Mouse (Mus musculus) olfactory bulb, adult 2 months (tissue): ENCODE data around the gene Gm21974. TPM values are rescaled to one million over a fixed set of nuclear protein-coding genes. Genes with fewer than 3 reads are reported as not detected.
A peak's percentile ranks its signal among the peaks of the same experiment; 100 is the strongest.

Experiments used
- H3K27ac ChIP-seq: fragments of 200-500 bp; 2 replicates; pipeline ENCODE4 v1.5.1; 2012; ENCODE audit warnings: low read depth, low read length; ENCODE audit not compliant: insufficient read depth
- H3K4me1 ChIP-seq: fragments of 200-500 bp; 2 replicates; pipeline ENCODE4 v1.6.1; 2012; ENCODE audit warnings: low read length; ENCODE audit not compliant: control insufficient read depth, insufficient read depth
- H3K4me3 ChIP-seq: fragments of 200-500 bp; 2 replicates; pipeline ENCODE4 v1.5.1; 2012; ENCODE audit warnings: mild to moderate bottlenecking, low read depth, low read length, moderate library complexity; ENCODE audit not compliant: insufficient read depth
- CTCF ChIP-seq: fragments of 200-500 bp; IDR thresholded peaks from 2 replicates; pipeline ENCODE4 v1.5.1; 2012; ENCODE audit warnings: low read depth, mild to moderate bottlenecking, low read length, moderate library complexity; ENCODE audit not compliant: insufficient read depth
- POLR2A ChIP-seq: fragments of 200-500 bp; IDR thresholded peaks from 2 replicates; pipeline ENCODE4 v1.6.1; 2012; ENCODE audit warnings: mild to moderate bottlenecking, low read depth, low read length, moderate library complexity; ENCODE audit not compliant: insufficient read depth
- WGBS: fragments of 180-500 bp; shearing (Covaris S2); methylation state at CpG from one replicate; pipeline ENCODE4 v1.1.7; 2018; 5-methylcytosine and 5-hydroxymethylcytosine counted together
- polyA plus RNA-seq: library from polyadenylated mRNA; stranded (reverse); fragments of >200 nt; gene quantifications from 2 replicates; pipeline ENCODE4 v1.2.4, GENCODE M21; 2012; ENCODE audit warnings: low replicate concordance; ENCODE audit not compliant: missing spikeins, insufficient read depth, insufficient read length

Gene Gm21974
- polyA plus RNA-seq, 1 experiment: not detected

- no peak overlapping the region for H3K27ac ChIP-seq
- no peak overlapping the region for H3K4me3 ChIP-seq
- TF ChIP-seq POLR2A (no peak), CTCF (no peak)
- 65% methylated on average over 3 of the region's 3 CpGs for WGBS
- H3K4me1 ChIP-seq: peaks cover 13% of the 10 kb centered on the region
Measured at GRCm38 (mm10) chr7:127888821-127889220, 6.4 kb downstream of the Gm21974 start.

GRCm38 (mm10) chr7:127887781-127888180 lies 7.5 kb downstream of the Gm21974 start:
- WGBS: 77% methylated on average over 3 of the region's 3 CpGs
- H3K4me3 ChIP-seq: no peak overlapping the region

GRCm38 (mm10) chr7:127887191-127887590 lies 8.1 kb downstream of the Gm21974 start:
- peaks cover 22% of the 10 kb centered on the region for H3K4me1 ChIP-seq
- no peak for TF ChIP-seq CTCF
- no peak for TF ChIP-seq POLR2A
- H3K27ac ChIP-seq: no peak overlapping the region
- 81% methylated on average over 8 of the region's 8 CpGs for WGBS
- no peak overlapping the region for H3K4me3 ChIP-seq

More at GRCm38 (mm10) chr7:127887781-127888180, 7.5 kb downstream of the Gm21974 start:
- Histone ChIP-seq H3K4me1 (peaks cover 22% of the 10 kb centered on the region), H3K27ac (no peak overlapping the region)
- TF ChIP-seq POLR2A (no peak), CTCF (no peak)

DNA sequence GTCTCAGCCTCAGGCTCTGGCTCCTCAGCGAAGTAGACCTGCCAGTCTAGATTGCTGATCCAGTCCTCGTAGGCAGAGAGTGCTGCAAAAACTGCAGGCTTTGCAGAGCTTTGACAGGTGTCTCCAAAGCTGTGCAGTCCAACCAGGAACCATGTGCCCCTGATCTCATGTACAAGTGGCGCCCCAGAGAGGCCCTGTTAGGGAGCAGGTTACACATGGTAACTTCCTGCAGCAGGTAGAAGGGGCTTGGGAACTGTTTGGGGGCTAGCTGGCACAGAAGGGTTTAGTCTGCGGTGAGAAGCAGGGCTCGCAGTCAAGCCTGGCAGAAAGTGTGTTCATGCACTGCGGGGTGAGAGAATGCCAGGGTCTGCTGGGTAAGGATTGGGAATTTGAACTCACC lies 8.7 kb downstream of the Gm21974 start:
- 89% methylated on average over 6 of the region's 6 CpGs for WGBS
- Histone ChIP-seq H3K27ac (no peak overlapping the region), H3K4me3 (no peak overlapping the region), H3K4me1 (peaks cover 22% of the 10 kb centered on the region)
- TF ChIP-seq POLR2A (no peak), CTCF (no peak)

DNA sequence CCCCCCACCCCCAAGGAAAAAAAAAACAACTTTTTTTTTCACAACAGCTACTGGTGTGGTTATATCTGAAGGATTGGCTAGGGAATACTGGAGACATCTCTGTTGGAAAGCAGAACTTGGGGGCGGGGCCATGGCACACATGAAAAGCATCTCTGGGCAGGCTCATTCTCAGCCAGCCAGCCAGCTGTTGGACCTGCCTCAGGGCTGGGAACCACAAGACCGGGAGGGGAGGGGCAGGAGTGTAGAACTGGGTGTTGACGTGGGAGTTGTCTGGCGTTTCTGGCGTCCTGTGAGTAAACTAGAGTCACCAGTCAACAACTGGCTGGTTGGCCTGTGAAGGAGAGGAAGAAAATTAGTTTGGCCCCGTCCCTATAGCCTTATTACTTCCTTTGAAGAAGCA lies 9.3 kb downstream of the Gm21974 start:
- H3K4me1 ChIP-seq: peaks cover 22% of the 10 kb centered on the region
- TF ChIP-seq CTCF: no peak
- no peak for TF ChIP-seq POLR2A
- no peak overlapping the region for H3K4me3 ChIP-seq
- 32% methylated on average over 6 of the region's 6 CpGs for WGBS
- no peak overlapping the region for H3K27ac ChIP-seq

DNA sequence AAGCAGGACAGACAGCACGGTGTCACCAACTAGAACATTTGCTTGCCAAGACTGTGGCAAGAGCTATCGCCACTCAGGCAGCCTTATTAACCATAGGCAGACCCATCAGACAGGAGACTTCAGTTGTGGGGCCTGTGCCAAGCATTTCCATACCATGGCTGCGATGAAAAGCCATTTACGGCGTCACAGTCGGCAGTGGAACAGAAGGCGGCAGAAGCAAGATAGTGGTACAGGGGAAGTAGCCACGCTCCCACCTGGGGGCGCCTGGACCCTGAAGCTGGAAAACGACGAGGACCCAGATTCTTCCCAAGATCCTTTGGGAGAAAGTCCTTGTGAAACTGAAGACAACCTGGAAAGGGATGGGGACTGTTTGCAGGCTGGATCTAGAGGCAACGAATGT lies 14.8 kb downstream of the Gm21974 start:
- 84% methylated on average over 12 of the region's 12 CpGs for WGBS

GRCm38 (mm10) chr7:127879301-127879700 lies 16.0 kb downstream of the Gm21974 start:
- H3K4me1 ChIP-seq: peaks cover 17% of the 10 kb centered on the region
- no peak overlapping the region for H3K27ac ChIP-seq
- TF ChIP-seq CTCF (no peak), POLR2A (no peak)
- no peak overlapping the region for H3K4me3 ChIP-seq
- WGBS: 96% methylated on average over 9 of the region's 9 CpGs

More for the DNA sequence above, 14.8 kb downstream of the Gm21974 start:
- Histone ChIP-seq H3K4me3 (no peak overlapping the region), H3K4me1 (peaks cover 20% of the 10 kb centered on the region), H3K27ac (no peak overlapping the region)
- TF ChIP-seq POLR2A (no peak), CTCF (no peak)

- Histone ChIP-seq H3K4me3 (peak within 1 kb of the TSS; percentile 90), H3K27ac (peak within 1 kb of the TSS; percentile 86), H3K4me1 (peaks cover 3% of the 10 kb centered on the region; the same call in 1 of the 2 replicates)
- no peak for TF ChIP-seq CTCF
- TF ChIP-seq POLR2A: no peak
- WGBS: under 1% methylated on average over 60 of the region's 60 CpGs
Measured at GRCm38 (mm10) chr7:127876467-127877348, 18.5 kb downstream of the Gm21974 start, which contains the start of gene Zfp668. TSS of gene Zfp668 (minus strand) at chr7:127876828.

DNA sequence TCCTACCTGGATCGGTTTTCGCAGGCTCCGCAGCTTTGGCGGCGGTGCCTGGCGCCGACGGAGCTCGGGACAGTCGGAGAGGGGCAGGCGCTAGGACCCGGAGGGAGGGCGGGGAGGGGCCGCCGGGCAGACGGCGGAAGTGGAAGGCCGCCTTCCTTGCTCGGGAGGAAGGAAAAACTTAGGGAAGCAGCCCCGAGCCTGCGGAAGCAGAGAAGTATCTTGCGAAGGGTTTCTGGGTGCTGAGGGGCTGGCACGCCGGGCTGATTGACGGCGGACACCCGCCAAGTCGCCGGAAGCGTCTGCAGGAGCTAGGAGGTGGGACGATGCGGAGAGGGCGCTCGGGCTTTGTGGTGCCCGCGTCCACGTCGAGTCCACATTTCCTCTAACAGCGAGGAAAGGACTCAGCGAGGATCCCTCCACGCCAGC lies 19.2 kb downstream of the Gm21974 start, which contains the start of gene Zfp646:
TSS of gene Zfp646 (plus strand) at position 181 of the 426 bp plus-strand sequence.
- WGBS: under 1% methylated on average over 41 of the region's 41 CpGs

More for the DNA sequence above, 19.2 kb downstream of the Gm21974 start, which contains the start of gene Zfp646:
- H3K4me1 ChIP-seq: peaks cover 3% of the 10 kb centered on the region; the same call in 1 of the 2 replicates
- H3K4me3 ChIP-seq: peak within 1 kb of the TSS; percentile 90
- peak within 1 kb of the TSS; percentile 86 for H3K27ac ChIP-seq
- TF ChIP-seq CTCF (no peak), POLR2A (no peak)
